Mouse (Mus musculus) right cerebral cortex, adult 18-20 months (tissue): Measurements from ENCODE around the gene Dnah9.

Experiments used
- DNase-seq: peaks from one replicate; pipeline ENCODE4 v3.0.0; 2022; ENCODE audit warnings: mixed read lengths

Gene Dnah9

DNA sequence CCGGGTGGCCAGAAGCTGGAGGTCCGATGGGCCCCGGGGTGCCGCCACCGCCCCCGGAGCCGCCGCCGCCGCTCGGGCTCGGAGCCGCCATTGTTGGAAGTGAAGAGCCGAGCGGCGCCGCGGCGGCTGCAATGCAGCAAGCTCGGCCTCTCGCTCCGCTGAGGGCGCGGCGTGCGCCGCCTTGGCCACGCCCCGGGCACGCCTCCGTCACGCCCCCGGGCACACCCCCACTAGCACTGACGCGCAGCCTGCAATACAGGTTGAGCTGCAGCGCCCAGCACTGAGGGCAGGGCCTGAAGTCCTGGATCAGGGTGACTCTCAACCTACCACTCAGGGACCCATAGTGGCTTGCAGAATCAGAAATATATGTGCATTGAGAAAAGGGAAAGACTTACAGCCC is 380.2 kb downstream of the Dnah9 start, which contains the start of gene Map2k4:
TSS of gene Map2k4 (minus strand) at position 144 of the 400 bp plus-strand sequence.
- peak; percentile 93 for DNase-seq

- DNase-seq = peak; percentile 13
Measured at GRCm38 (mm10) chr11:65787421-65788151, 380.8 kb downstream of the Dnah9 start.

GRCm38 (mm10) chr11:65786160-65786559 is 382.2 kb downstream of the Dnah9 start:
- no peak for DNase-seq

DNA sequence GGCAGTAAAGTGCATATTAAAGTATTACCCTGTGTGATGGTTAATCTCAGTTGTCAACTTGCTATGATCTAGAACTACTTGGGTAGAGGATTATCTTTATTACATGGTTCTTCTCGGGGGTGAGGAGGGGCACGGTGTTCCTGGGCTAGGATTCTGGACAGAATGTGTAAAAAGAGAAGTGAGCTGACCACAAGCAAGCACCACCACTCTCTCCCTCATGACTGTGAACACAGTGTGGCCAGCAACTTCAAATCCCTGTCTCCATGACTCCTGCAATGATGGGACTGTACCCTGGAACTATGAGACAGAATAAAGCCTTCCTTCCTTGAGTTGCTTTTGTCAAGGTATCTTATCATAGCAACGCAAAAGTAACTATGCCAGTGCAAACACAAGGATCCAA is 386.8 kb downstream of the Dnah9 start:
- DNase-seq = no peak
